Mouse (Mus musculus) R1 (cell line): ENCODE results near the gene 1190007I07Rik.
"Not testable (repeated sequence)": the region's sequence is repeated elsewhere in the genome, so short reads cannot be mapped to it uniquely, and the experiment has no call there.

Experiments used
- DNase-seq: peaks from one replicate; pipeline ENCODE4 v3.0.0-alpha.2; 2018; ENCODE audit warnings: low read depth, low spot score

The 1190007I07Rik gene

GRCm38 (mm10) chr10:82629111-82629585 is 6.1 kb upstream of the 1190007I07Rik start:
- DNase-seq: peak; percentile 73

- DNase-seq: not testable (repeated sequence)
Measured at GRCm38 (mm10) chr10:82623553-82623932, 515 bp upstream of the 1190007I07Rik start.

- DNase-seq: no peak
Measured at GRCm38 (mm10) chr10:82622235-82622634, 793 bp downstream of the 1190007I07Rik start.

GRCm38 (mm10) chr10:82594421-82594820 is 28.6 kb downstream of the 1190007I07Rik start:
- DNase-seq: peak; percentile 66

- peak; percentile 91 for DNase-seq
Measured at GRCm38 (mm10) chr10:82589673-82590072, 33.4 kb downstream of the 1190007I07Rik start.

GRCm38 (mm10) chr10:82571091-82571490 is 51.9 kb downstream of the 1190007I07Rik start:
- peak; percentile 92 for DNase-seq
